9 mouse cellular contexts compared by ENCODE assay signal in genomic region chrX:136976424-136977084, GRCm38 (mm10). TPM values are rescaled to one million over a fixed set of nuclear protein-coding genes. Genes with fewer than 3 reads are reported as not detected.
DNase-seq lines count a peak whose midpoint lies in the region; ATAC-seq and TF ChIP-seq lines count a peak whose summit lies in the region.
"Had no signal": no experiment of that assay in that cellular context is flagged by ENCODE, and none has a peak within 500 bp of the region (broad histone marks: within the 10 kb centered on the region; RNA-seq: fewer than 3 reads in every experiment).

TSS of gene Tmsb15l (minus strand) at chrX:136976869.
TSS of gene Tmsb15b1 (minus strand) at chrX:136976874.

- DNase-seq in spleen, adult 12 weeks (ENCODE audit: low spot score) = peak; percentile 27
- no peak for DNase-seq in spleen, postnatal 14 days (ENCODE audit: low spot score in 2 of 2)
- peak; percentile 63 to 78 for DNase-seq in kidney, adult 8-10 months
- DNase-seq in stomach, postnatal 0 days (ENCODE audit: low spot score) = peak; percentile 74

- no peak within 1 kb of the TSS for H3K9ac ChIP-seq in liver, embryonic 12.5 days
- 0 out of 2 replicates have a peak within 1 kb of the TSS, but pooled peaks have one; percentile 27 for H3K9ac ChIP-seq in stomach, postnatal 0 days (ENCODE audit: low read length)

- no peak within 1 kb of the TSS for H3K27ac ChIP-seq in cortical plate, adult 2 months (ENCODE audit: insufficient read depth, low read length)
- no peak within 1 kb of the TSS for H3K27ac ChIP-seq in liver, embryonic 12.5 days
- H3K27ac ChIP-seq in stomach, postnatal 0 days (replicated peaks) = no peak within 1 kb of the TSS

- TF ChIP-seq POLR2A in cortical plate, adult 2 months (IDR thresholded peaks at IDR 0.05; ENCODE audit: extremely low read depth, insufficient read depth, low read length) = peak; percentile 59; the same call in 1 of the 2 replicates

- TF ChIP-seq EP300 in stomach, postnatal 0 days (optimal IDR thresholded peaks at IDR 0.05) = no peak

- H3K9me3 ChIP-seq in liver, embryonic 12.5 days (replicated peaks) = no peaks in the 10 kb centered on the region
- H3K9me3 ChIP-seq in stomach, postnatal 0 days (ENCODE audit: control insufficient read depth, low read length) = no peaks in the 10 kb centered on the region

- peak; percentile 100 for ATAC-seq in granulocyte monocyte progenitor cell, adult 5-6 weeks (replicated peaks; ENCODE audit: poor library complexity, severe bottlenecking)
- peak; percentile 97 for ATAC-seq in liver, embryonic 12.5 days
- ATAC-seq in monocyte, adult 5-6 weeks (replicated peaks; ENCODE audit: insufficient number of reproducible peaks, low FRiP score, low TSS enrichment, poor library complexity, severe bottlenecking) = peak; percentile 89
- peak; percentile 100 for ATAC-seq in stomach, postnatal 0 days (ENCODE audit: low FRiP score, low TSS enrichment)
- ATAC-seq: Patski had no signal

- WGBS in liver, embryonic 12.5 days (ENCODE audit: insufficient replicate concordance) = 25% methylated on average over 15 of the region's 15 CpGs
- WGBS in stomach, postnatal 0 days = 25% methylated on average over 15 of the region's 15 CpGs

- H3K36me3 ChIP-seq in liver, embryonic 12.5 days = no peaks in the 10 kb centered on the region
- no peaks in the 10 kb centered on the region for H3K36me3 ChIP-seq in stomach, postnatal 0 days (ENCODE audit: control insufficient read depth, insufficient read depth, low read length)

- TF ChIP-seq CTCF in cortical plate, adult 2 months (IDR thresholded peaks at IDR 0.05; ENCODE audit: extremely low read depth, insufficient read depth, low read length) = no peak
- no peak for TF ChIP-seq CTCF in stomach, postnatal 0 days (IDR thresholded peaks at IDR 0.05; ENCODE audit: low read depth)

- no peaks in the 10 kb centered on the region for H3K27me3 ChIP-seq in liver, embryonic 12.5 days (replicated peaks)
- H3K27me3 ChIP-seq in stomach, postnatal 0 days (ENCODE audit: control insufficient read depth, insufficient read depth, low read length) = no peaks in the 10 kb centered on the region
- H3K27me3 ChIP-seq: Patski had no signal

- H3K4me3 ChIP-seq in cortical plate, adult 2 months (ENCODE audit: insufficient read depth, low read length) = peak within 1 kb of the TSS; percentile 79
- H3K4me3 ChIP-seq in liver, embryonic 12.5 days = peak within 1 kb of the TSS; percentile 39
- peak within 1 kb of the TSS; percentile 31 for H3K4me3 ChIP-seq in stomach, postnatal 0 days (ENCODE audit: low read depth, low read length)

- H3K4me2 ChIP-seq in liver, embryonic 12.5 days = peak within 1 kb of the TSS; percentile 57
- peak within 1 kb of the TSS; percentile 52 for H3K4me2 ChIP-seq in stomach, postnatal 0 days (replicated peaks; ENCODE audit: low read depth)

- H3K4me1 ChIP-seq in cortical plate, adult 2 months (ENCODE audit: control insufficient read depth, insufficient read depth, low read length) = no peaks in the 10 kb centered on the region
- no peaks in the 10 kb centered on the region for H3K4me1 ChIP-seq in liver, embryonic 12.5 days
- H3K4me1 ChIP-seq in stomach, postnatal 0 days (replicated peaks; ENCODE audit: control insufficient read depth, insufficient read depth) = no peaks in the 10 kb centered on the region

RNA-seq across cellular contexts. Expression of gene Tmsb15l, which starts in this region (rescaled TPM):
- polyA plus RNA-seq in cortical plate, adult 2 months (2012; rRNA removed) = 6.3 and 6.8 TPM in 2 replicates
- 10.1 TPM in 1 of 2 replicates, not detected in the other for total RNA-seq in granulocyte monocyte progenitor cell, adult 5-6 weeks (2014; fragmentation: Nextera tagmentation)
- 11.4 and 28.5 TPM in 2 replicates for total RNA-seq in granulocyte monocyte progenitor cell, adult 5-6 weeks (2017)
- polyA plus RNA-seq in liver, embryonic 12.5 days (2016; fragmentation: Nextera tagmentation; extraction: Ambion mirVana) = 0.29 and 0.74 TPM in 2 replicates
- total RNA-seq in monocyte, adult 5-6 weeks (2017) = 3.4 to 20.1 TPM (median 12.2 TPM) in 3 replicates
- polyA plus RNA-seq in stomach, postnatal 0 days (2015; fragmentation: Nextera tagmentation; extraction: Ambion mirVana) = 2.9 and 3.4 TPM in 2 replicates

RNA-seq across cellular contexts. Expression of gene Tmsb15b1, which starts in this region (rescaled TPM):
- polyA plus RNA-seq in cortical plate, adult 2 months (2012; rRNA removed) = 11.1 and 12.1 TPM in 2 replicates
- total RNA-seq in granulocyte monocyte progenitor cell, adult 5-6 weeks (2014; fragmentation: Nextera tagmentation) = 7.3 and 16.8 TPM in 2 replicates
- total RNA-seq in granulocyte monocyte progenitor cell, adult 5-6 weeks (2017) = 6.7 and 15.6 TPM in 2 replicates
- polyA plus RNA-seq in liver, embryonic 12.5 days (2016; fragmentation: Nextera tagmentation; extraction: Ambion mirVana) = 5.0 and 5.2 TPM in 2 replicates
- total RNA-seq in monocyte, adult 5-6 weeks (2017) = 13.1 to 21.8 TPM (median 16.5 TPM) in 3 replicates
- 17.7 and 21.5 TPM in 2 replicates for polyA plus RNA-seq in stomach, postnatal 0 days (2015; fragmentation: Nextera tagmentation; extraction: Ambion mirVana)
- polyA plus RNA-seq: Patski had no signal

Comparison
In these comparisons a context has a peak if more than half of its experiments do, and no peak if none do; other contexts are left out.
1. DNase-seq: peak in spleen, adult 12 weeks (single experiment), kidney, adult 8-10 months (2 of 2) and stomach, postnatal 0 days (single experiment); none in spleen, postnatal 14 days (0 of 2).
2. Peak in every context shown above with its lines, with median percentiles within 50 percentile points of each other: H3K4me3 ChIP-seq and ATAC-seq.